Mouse (Mus musculus) hindbrain, embryonic 10.5 days (tissue): ENCODE data around the gene Resf1. TPM values are rescaled to one million over a fixed set of nuclear protein-coding genes. Genes with fewer than 3 reads are reported as not detected.
"Not testable (repeated sequence)": the region's sequence is repeated elsewhere in the genome, so short reads cannot be mapped to it uniquely, and the experiment has no call there.

Experiments used
- DNase-seq: peaks from one replicate; pipeline ENCODE4 v3.0.0-alpha.2; 2017; ENCODE audit warnings: low spot score
- H3K27ac ChIP-seq: fragments of 300-500 bp; sonication (generic); 2 replicates; pipeline ENCODE4 v1.5.1; 2016; ENCODE audit warnings: mild to moderate bottlenecking, moderate library complexity
- H3K27me3 ChIP-seq: fragments of 300-500 bp; sonication (generic); 2 replicates; pipeline ENCODE4 v1.6.1; 2016; ENCODE audit warnings: mild to moderate bottlenecking; ENCODE audit not compliant: poor library complexity, insufficient read depth, severe bottlenecking
- H3K36me3 ChIP-seq: fragments of 300-500 bp; sonication (generic); 2 replicates; pipeline ENCODE4 v1.6.1; 2016; ENCODE audit warnings: mild to moderate bottlenecking, moderate library complexity
- H3K4me1 ChIP-seq: fragments of 300-500 bp; sonication (generic); replicated peaks from 2 replicates; pipeline ENCODE4 v1.6.1; 2016; ENCODE audit warnings: mild to moderate bottlenecking
- H3K4me3 ChIP-seq: fragments of 300-500 bp; sonication (generic); 2 replicates; pipeline ENCODE4 v1.5.1; 2016; ENCODE audit warnings: mild to moderate bottlenecking, moderate library complexity
- H3K9me3 ChIP-seq: fragments of 300-500 bp; sonication (generic); 2 replicates; pipeline ENCODE4 v1.6.1; 2016; ENCODE audit warnings: mild to moderate bottlenecking, moderate library complexity
- WGBS: fragments of 180-500 bp; shearing (Covaris S2); methylation state at CpG from one replicate; pipeline ENCODE4 v1.1.7; 2016; 5-methylcytosine and 5-hydroxymethylcytosine counted together
- polyA plus RNA-seq: library from polyadenylated mRNA; unstranded; fragments of >200 nt; fragmentation: Nextera tagmentation; extraction: Ambion mirVana; gene quantifications from 2 replicates; pipeline ENCODE4 v1.2.1, GENCODE M21; 2016

The Resf1 gene
- polyA plus RNA-seq, 1 experiment from 2014 or later = 36.4 TPM

DNA sequence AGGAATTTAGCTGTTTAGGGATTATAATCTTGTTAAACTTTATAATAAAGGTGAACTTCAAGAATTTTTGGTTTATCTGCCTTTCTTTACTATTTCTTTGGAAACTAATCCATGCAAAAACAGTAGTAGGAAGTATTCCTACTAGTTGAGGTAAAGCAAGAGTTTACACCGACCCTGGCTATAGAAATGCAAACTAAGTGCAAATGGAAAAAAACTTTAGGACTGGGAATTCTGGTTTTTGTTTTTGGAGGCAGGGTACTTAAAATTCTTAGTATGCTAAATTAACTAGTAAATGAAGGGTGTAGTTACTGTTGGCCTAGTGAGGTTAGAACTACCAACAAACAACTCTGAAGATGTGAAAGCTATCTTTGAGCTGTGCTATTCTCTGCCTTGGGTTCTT lies 3.0 kb downstream of the Resf1 start:
- no peak overlapping the region for H3K4me3 ChIP-seq
- peaks cover 58% of the 10 kb centered on the region for H3K36me3 ChIP-seq
- WGBS = 77% methylated on average over 1 of the region's 1 CpGs
- no peak overlapping the region for H3K27ac ChIP-seq
- no peaks in the 10 kb centered on the region for H3K9me3 ChIP-seq
- H3K27me3 ChIP-seq = no peaks in the 10 kb centered on the region
- peaks cover 22% of the 10 kb centered on the region for H3K4me1 ChIP-seq
- no peak for DNase-seq

GRCm38 (mm10) chr6:149314918-149315317 lies 5.7 kb downstream of the Resf1 start:
- H3K4me1 ChIP-seq = peaks cover 16% of the 10 kb centered on the region
- 92% methylated on average over 2 of the region's 2 CpGs for WGBS
- no peak for DNase-seq
- no peaks in the 10 kb centered on the region for H3K27me3 ChIP-seq
- no peak overlapping the region for H3K4me3 ChIP-seq
- no peak overlapping the region for H3K27ac ChIP-seq
- H3K36me3 ChIP-seq = peaks cover 83% of the 10 kb centered on the region
- H3K9me3 ChIP-seq = no peaks in the 10 kb centered on the region

- WGBS = 92% methylated on average over 4 of the region's 4 CpGs
- H3K36me3 ChIP-seq = peaks cover 97% of the 10 kb centered on the region
- H3K27ac ChIP-seq = no peak overlapping the region
- DNase-seq = no peak
- no peaks in the 10 kb centered on the region for H3K9me3 ChIP-seq
- no peaks in the 10 kb centered on the region for H3K4me1 ChIP-seq
- no peak overlapping the region for H3K4me3 ChIP-seq
- H3K27me3 ChIP-seq = no peaks in the 10 kb centered on the region
Measured at GRCm38 (mm10) chr6:149323523-149324241, 14.5 kb downstream of the Resf1 start.

GRCm38 (mm10) chr6:149324242-149324633 lies 15.0 kb downstream of the Resf1 start:
- no peak for DNase-seq
- WGBS = 95% methylated on average over 6 of the region's 6 CpGs
- no peak overlapping the region for H3K4me3 ChIP-seq
- no peaks in the 10 kb centered on the region for H3K27me3 ChIP-seq
- no peak overlapping the region for H3K27ac ChIP-seq
- peaks cover 99% of the 10 kb centered on the region for H3K36me3 ChIP-seq
- H3K4me1 ChIP-seq = no peaks in the 10 kb centered on the region
- no peaks in the 10 kb centered on the region for H3K9me3 ChIP-seq

- H3K4me3 ChIP-seq = no peak overlapping the region
- no peak for DNase-seq
- 0 out of 2 replicates have a peak, but pooled peaks cover 2% of the 10 kb centered on the region for H3K9me3 ChIP-seq
- H3K27ac ChIP-seq = no peak overlapping the region
- no peaks in the 10 kb centered on the region for H3K4me1 ChIP-seq
- H3K27me3 ChIP-seq = no peaks in the 10 kb centered on the region
- H3K36me3 ChIP-seq = peaks cover 96% of the 10 kb centered on the region
- WGBS = 94% methylated on average over 4 of the region's 4 CpGs
Measured at GRCm38 (mm10) chr6:149329071-149329470, 19.9 kb downstream of the Resf1 start.

- Histone ChIP-seq H3K4me3 (no peak overlapping the region), H3K27me3 (no peaks in the 10 kb centered on the region), H3K27ac (no peak overlapping the region), H3K36me3 (peaks cover 96% of the 10 kb centered on the region), H3K9me3 (0 out of 2 replicates have a peak, but pooled peaks cover 2% of the 10 kb centered on the region), H3K4me1 (no peaks in the 10 kb centered on the region)
- 92% methylated on average over 1 of the region's 1 CpGs for WGBS
- DNase-seq = no peak
Measured at GRCm38 (mm10) chr6:149330332-149330731, 21.1 kb downstream of the Resf1 start.

GRCm38 (mm10) chr6:149333036-149333435 lies 23.8 kb downstream of the Resf1 start:
- Histone ChIP-seq H3K27me3 (no peaks in the 10 kb centered on the region), H3K4me1 (no peaks in the 10 kb centered on the region), H3K9me3 (0 out of 2 replicates have a peak, but pooled peaks cover 2% of the 10 kb centered on the region), H3K4me3 (no peak overlapping the region), H3K36me3 (peaks cover 85% of the 10 kb centered on the region), H3K27ac (no peak overlapping the region)
- WGBS = 91% methylated on average over 2 of the region's 2 CpGs
- DNase-seq = no peak

GRCm38 (mm10) chr6:149337990-149338389 lies 28.8 kb downstream of the Resf1 start:
- H3K27ac ChIP-seq = no peak overlapping the region
- no peak overlapping the region for H3K4me3 ChIP-seq
- peaks cover 49% of the 10 kb centered on the region for H3K36me3 ChIP-seq
- peaks cover 5% of the 10 kb centered on the region; the same call in 1 of the 2 replicates for H3K9me3 ChIP-seq
- no peaks in the 10 kb centered on the region for H3K27me3 ChIP-seq
- no peaks in the 10 kb centered on the region for H3K4me1 ChIP-seq
- DNase-seq = no peak

DNA sequence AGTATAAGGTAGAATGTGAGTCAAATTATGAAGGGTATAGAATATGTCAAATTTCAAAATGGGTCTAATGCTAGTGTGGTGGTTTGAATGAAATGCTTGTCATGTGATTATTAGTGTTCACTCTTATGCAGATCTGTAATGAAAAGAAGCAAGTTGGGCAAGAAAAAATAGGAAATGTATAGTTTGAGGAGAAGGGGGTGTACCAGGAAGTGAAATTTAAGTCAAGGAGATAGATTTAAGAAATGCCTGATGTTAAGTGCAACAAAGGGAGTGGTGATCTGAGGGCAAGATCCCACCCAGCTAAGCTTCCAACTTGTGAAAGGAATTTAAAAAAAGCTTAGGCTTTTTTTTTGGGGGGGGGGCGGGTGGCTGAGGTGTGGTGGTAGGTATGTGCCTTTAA lies 29.4 kb downstream of the Resf1 start:
- no peak for DNase-seq
- Histone ChIP-seq H3K27me3 (no peaks in the 10 kb centered on the region), H3K36me3 (peaks cover 42% of the 10 kb centered on the region), H3K4me1 (no peaks in the 10 kb centered on the region), H3K9me3 (peaks cover 4% of the 10 kb centered on the region; the same call in 1 of the 2 replicates), H3K4me3 (no peak overlapping the region), H3K27ac (no peak overlapping the region)
- 96% methylated on average over 1 of the region's 1 CpGs for WGBS

- 69% methylated on average over 2 of the region's 2 CpGs for WGBS
- Histone ChIP-seq H3K9me3 (peaks cover 4% of the 10 kb centered on the region; the same call in 1 of the 2 replicates), H3K27ac (no peak overlapping the region), H3K4me1 (no peaks in the 10 kb centered on the region), H3K4me3 (no peak overlapping the region), H3K27me3 (no peaks in the 10 kb centered on the region), H3K36me3 (peaks cover 10% of the 10 kb centered on the region; the same call in 1 of the 2 replicates)
- no peak for DNase-seq
Measured at GRCm38 (mm10) chr6:149343802-149344201, 34.6 kb downstream of the Resf1 start.

DNA sequence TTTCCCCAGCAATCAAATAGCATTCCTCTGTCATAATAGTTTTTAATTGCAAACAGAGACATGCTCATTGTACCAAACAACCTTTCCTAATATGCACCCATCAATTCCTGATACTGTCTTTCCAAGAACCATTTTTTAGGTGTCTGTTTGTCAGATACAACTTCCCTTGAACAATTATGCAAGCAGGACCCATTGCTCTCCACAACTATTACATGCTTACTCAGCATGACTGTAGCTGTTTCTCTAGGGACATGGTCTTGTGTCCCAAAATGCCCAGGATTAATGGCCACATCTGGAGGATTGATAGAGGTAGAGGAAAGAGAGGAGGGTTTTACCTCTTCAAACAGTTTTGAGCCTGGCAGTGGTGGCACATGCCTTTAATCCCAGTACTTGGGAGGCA lies 35.2 kb downstream of the Resf1 start:
- H3K27me3 ChIP-seq = no peaks in the 10 kb centered on the region
- no peak overlapping the region for H3K4me3 ChIP-seq
- no peaks in the 10 kb centered on the region for H3K4me1 ChIP-seq
- H3K9me3 ChIP-seq = peaks cover 4% of the 10 kb centered on the region; the same call in 1 of the 2 replicates
- H3K27ac ChIP-seq = no peak overlapping the region
- no peak for DNase-seq
- peaks cover 10% of the 10 kb centered on the region; the same call in 1 of the 2 replicates for H3K36me3 ChIP-seq

- not testable (repeated sequence) for H3K4me3 ChIP-seq, H3K36me3 ChIP-seq, H3K9me3 ChIP-seq, H3K27me3 ChIP-seq, H3K27ac ChIP-seq, H3K4me1 ChIP-seq, DNase-seq
- WGBS = 91% methylated on average over 6 of the region's 6 CpGs
Measured at GRCm38 (mm10) chr6:149348211-149348610, 39.0 kb downstream of the Resf1 start.

GRCm38 (mm10) chr6:149354826-149355495 lies 45.7 kb downstream of the Resf1 start:
- no peaks in the 10 kb centered on the region for H3K9me3 ChIP-seq
- H3K27me3 ChIP-seq = no peaks in the 10 kb centered on the region
- no peaks in the 10 kb centered on the region for H3K4me1 ChIP-seq
- DNase-seq = no peak
- H3K4me3 ChIP-seq = no peak overlapping the region
- H3K27ac ChIP-seq = no peak overlapping the region
- 64% methylated on average over 4 of the region's 4 CpGs for WGBS
- no peaks in the 10 kb centered on the region for H3K36me3 ChIP-seq
